Mouse (Mus musculus) forebrain, embryonic 16.5 days (tissue): Measurements from ENCODE around the gene Pttg1ip. TPM values are rescaled to one million over a fixed set of nuclear protein-coding genes. Genes with fewer than 3 reads are reported as not detected.
A peak's percentile ranks its signal among the peaks of the same experiment; 100 is the strongest.

ENCODE experiments used
- ATAC-seq: fragments of 200-750 bp; cut with Nextera tagmentation; 2 replicates; pipeline ENCODE4 v1.8.0; 2017; ENCODE audit warnings: mild to moderate bottlenecking, moderate library complexity
- H3K27ac ChIP-seq: fragments of 300-500 bp; sonication (generic); 2 replicates; pipeline ENCODE4 v1.5.1; 2014; ENCODE audit warnings: low read length, control low read depth
- H3K27me3 ChIP-seq: fragments of 300-500 bp; sonication (generic); replicated peaks from 2 replicates; pipeline ENCODE4 v1.6.1; 2014; ENCODE audit warnings: low read length; ENCODE audit not compliant: control insufficient read depth, insufficient read depth
- H3K36me3 ChIP-seq: fragments of 300-500 bp; sonication (generic); 2 replicates; pipeline ENCODE4 v1.6.1; 2014; ENCODE audit not compliant: control insufficient read depth, insufficient read depth
- H3K4me1 ChIP-seq: fragments of 300-500 bp; sonication (generic); replicated peaks from 2 replicates; pipeline ENCODE4 v1.6.1; 2014; ENCODE audit warnings: low read length; ENCODE audit not compliant: control insufficient read depth, insufficient read depth
- H3K4me2 ChIP-seq: fragments of 300-500 bp; sonication (generic); 2 replicates; pipeline ENCODE4 v1.6.1; 2014; ENCODE audit warnings: mild to moderate bottlenecking, low read length, control low read depth
- H3K4me3 ChIP-seq: fragments of 300-500 bp; sonication (generic); replicated peaks from 2 replicates; pipeline ENCODE4 v1.5.1; 2014; ENCODE audit warnings: mild to moderate bottlenecking, low read length, control low read depth
- H3K9ac ChIP-seq: fragments of 300-500 bp; sonication (generic); replicated peaks from 2 replicates; pipeline ENCODE4 v1.6.1; 2014; ENCODE audit warnings: low read depth, low read length, control low read depth
- H3K9me3 ChIP-seq: fragments of 300-500 bp; sonication (generic); 2 replicates; pipeline ENCODE4 v1.6.1; 2016; ENCODE audit warnings: low read length; ENCODE audit not compliant: control insufficient read depth
- WGBS: fragments of 180-500 bp; shearing (Covaris S2); extraction: QIAGEN DNeasy Blood & Tissue Kit; methylation state at CpG from one replicate; pipeline ENCODE4 v1.1.7; 2014; 5-methylcytosine and 5-hydroxymethylcytosine counted together
- polyA plus RNA-seq: library from polyadenylated mRNA; unstranded; fragments of >200 nt; fragmentation: Nextera tagmentation; extraction: Ambion mirVana; gene quantifications from 2 replicates; pipeline ENCODE4 v1.2.1, GENCODE M21; 2015

Gene Pttg1ip
- polyA plus RNA-seq = 73.3 and 80.5 TPM in 2 replicates

DNA sequence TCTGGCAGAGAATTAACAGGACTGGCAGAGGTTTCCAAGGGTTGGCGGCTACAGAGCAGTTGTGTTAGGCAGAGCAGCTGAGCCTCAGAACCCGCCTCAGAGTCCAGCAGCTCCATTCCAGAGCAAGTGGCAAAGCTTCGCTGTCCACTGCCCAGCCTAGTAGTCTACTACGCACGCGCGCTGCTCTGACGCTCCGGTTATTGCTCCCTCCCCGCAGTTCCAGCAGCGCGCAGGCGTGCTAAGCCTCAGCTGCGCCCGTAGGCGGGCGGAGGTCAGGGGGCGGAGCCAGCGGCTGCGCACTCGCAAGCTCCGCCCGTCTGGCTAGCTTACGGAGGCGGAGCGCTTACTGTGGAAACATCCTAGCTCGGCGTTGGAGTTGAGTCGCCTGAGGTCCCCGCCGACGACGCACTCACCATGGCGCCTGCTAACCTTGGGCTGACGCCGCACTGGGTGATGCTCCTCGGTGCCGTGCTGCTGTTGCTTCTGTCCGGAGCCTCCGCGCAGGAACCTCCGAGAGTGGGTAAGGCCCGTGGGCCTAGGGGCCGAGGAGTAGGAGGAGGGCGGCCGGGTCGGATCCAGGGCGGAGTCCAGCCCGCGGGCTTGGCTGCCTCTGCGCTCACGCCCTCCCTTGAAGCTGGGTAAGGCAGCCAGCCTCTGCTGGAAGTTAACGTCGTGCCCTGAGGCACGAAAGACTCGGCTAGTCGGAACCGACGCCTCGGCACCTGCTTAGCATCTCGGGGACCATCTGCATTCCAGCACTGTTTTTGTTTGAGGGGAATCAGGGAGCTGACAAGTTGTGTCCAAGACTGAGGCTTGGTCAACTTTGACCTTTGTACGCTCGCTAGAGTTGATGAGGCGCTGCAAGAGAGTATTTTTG is at the start of gene Pttg1ip:
TSS of gene Pttg1ip (plus strand) at position 313 of the 877 bp plus-strand sequence.
- H3K4me2 ChIP-seq = peak within 1 kb of the TSS; percentile 92
- WGBS = under 1% methylated on average over 64 of the region's 64 CpGs
- peak within 1 kb of the TSS; percentile 80 for H3K9ac ChIP-seq
- peaks cover 11% of the 10 kb centered on the region for H3K4me1 ChIP-seq
- H3K27me3 ChIP-seq = no peaks in the 10 kb centered on the region
- no peaks in the 10 kb centered on the region for H3K9me3 ChIP-seq
- H3K4me3 ChIP-seq = peak within 1 kb of the TSS; percentile 74
- ATAC-seq = peak; percentile 98
- peak within 1 kb of the TSS; percentile 85 for H3K27ac ChIP-seq
- no peaks in the 10 kb centered on the region for H3K36me3 ChIP-seq

DNA sequence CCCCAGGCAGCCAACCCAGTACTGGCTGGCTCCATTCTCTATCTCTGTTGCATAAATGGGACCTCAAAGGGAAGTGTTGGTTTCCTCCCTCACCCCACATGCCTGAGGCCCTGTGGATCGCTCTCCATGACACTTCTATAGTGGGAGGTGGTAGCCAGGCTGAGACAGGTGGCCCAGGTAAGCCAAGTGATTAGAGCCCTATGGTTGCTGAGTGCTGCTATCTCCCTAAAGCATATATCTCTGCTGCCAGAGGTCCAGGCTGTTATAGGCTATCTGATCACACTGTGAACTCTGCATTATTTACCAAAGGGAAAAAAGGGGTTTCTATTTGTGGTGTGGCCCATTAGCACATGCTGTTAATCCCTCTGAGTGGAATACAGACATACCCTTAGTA is 49.5 kb upstream of the Pttg1ip start:
- ATAC-seq = no peak
- Histone ChIP-seq H3K9me3 (no peaks in the 10 kb centered on the region), H3K4me2 (no peak overlapping the region), H3K27me3 (no peaks in the 10 kb centered on the region), H3K9ac (no peak overlapping the region), H3K4me3 (no peak overlapping the region), H3K36me3 (no peaks in the 10 kb centered on the region), H3K27ac (no peak overlapping the region), H3K4me1 (no peaks in the 10 kb centered on the region)
- WGBS = 80% methylated on average over 1 of the region's 1 CpGs

DNA sequence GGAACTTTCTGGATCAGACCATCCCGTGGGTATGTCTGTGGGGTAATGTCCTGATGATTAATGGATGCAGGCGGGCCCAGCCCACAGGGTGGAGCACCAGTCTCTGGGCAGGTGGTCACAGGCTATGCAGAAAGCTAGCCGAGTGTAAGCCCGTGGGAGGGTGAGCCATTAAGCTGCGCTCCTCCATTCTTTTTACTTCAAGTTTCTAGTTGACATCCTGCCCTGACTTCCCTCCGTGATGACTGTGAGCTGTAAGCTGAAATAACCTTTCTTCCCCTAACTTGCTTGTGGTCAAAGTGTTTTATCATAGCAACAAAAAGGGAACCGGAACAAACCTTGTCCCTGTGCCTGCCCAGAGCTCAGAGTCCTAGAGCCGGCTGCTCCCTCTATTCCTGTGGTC is 44.8 kb upstream of the Pttg1ip start:
- WGBS = 76% methylated on average over 8 of the region's 8 CpGs
- Histone ChIP-seq H3K27me3 (no peaks in the 10 kb centered on the region), H3K9me3 (no peaks in the 10 kb centered on the region), H3K4me3 (no peak overlapping the region), H3K4me1 (no peaks in the 10 kb centered on the region), H3K9ac (no peak overlapping the region), H3K4me2 (no peak overlapping the region), H3K36me3 (no peaks in the 10 kb centered on the region), H3K27ac (no peak overlapping the region)
- no peak for ATAC-seq

DNA sequence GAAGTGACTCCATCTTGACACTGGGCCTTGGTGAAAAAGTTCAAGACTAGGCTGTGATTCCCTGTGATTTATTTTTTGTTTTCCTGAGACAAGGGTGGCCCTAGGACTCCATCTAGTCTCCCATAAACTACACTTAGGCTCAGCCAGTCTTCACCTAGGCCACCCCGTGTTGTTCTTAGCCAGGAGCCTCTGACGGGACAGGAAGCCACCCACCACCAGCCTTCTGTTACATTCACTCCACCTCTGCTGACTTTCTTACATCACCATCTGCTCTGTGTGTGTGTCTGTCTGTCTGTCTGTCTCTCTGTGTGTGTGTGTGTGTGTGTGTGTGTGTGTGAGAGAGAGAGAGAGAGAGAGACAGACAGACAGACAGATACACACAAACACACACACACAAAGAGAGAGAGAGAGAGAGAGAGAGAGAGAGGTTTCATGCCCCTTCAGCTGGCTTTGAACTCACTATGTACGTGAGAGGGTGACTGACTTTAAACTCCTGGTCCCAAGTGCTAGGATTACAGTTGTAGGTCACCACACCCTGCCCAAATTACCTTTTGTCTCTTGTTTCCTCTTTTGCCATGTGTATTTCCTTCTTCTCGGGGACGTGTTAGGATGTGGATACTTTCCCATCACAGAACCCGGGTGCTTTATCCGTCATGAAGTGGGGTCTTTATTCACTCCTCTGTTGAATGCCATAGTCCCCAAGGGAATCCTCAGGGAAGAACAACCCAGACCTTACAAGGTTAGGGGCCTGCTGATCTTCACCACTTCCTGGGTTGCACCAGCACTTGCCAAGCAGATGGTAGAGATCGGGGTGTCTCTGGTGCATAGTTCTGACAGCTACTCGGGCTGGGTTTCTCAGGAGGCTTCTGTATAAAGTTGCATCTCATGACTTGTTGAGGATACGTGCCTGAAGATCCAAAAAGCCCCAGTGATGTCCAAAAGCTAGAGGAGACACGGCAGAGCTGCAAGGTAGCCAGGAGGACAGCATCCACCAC is 44.0 kb upstream of the Pttg1ip start:
- Histone ChIP-seq H3K4me2 (no peak overlapping the region), H3K4me1 (no peaks in the 10 kb centered on the region), H3K4me3 (no peak overlapping the region), H3K9ac (no peak overlapping the region), H3K27me3 (no peaks in the 10 kb centered on the region), H3K27ac (no peak overlapping the region), H3K9me3 (no peaks in the 10 kb centered on the region), H3K36me3 (no peaks in the 10 kb centered on the region)
- WGBS = 90% methylated on average over 11 of the region's 11 CpGs
- ATAC-seq = no peak

DNA sequence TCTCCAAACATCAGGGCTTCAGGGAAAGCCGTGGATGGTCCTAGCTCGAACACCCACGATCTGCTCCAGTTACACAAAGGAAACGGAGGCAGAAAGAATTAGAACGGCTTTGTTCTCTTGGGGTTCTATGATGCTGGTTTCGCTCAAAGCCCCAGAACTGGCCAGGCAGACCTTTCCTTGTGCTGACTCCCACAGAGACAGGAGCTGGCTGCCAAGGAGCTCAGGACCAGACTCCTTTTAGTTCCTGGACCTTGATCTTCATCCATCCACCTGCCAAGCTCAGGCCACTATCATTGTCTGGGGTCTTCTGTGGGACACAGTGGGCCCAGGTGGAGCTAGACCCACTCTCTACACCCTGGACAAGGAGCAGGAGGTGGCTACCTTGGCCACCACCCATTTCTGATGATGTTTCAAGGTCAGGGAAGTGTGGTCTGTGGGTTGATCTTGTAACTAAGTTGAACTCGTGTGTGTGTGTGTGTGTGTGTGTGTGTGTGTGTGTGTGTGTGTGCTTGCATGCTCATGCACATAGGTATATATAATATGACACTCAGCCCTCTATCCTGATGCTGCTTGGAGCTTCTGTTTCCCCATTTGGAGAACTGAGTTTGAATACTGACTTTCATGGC is 42.1 kb upstream of the Pttg1ip start:
- no peak overlapping the region for H3K9ac ChIP-seq
- no peak overlapping the region for H3K27ac ChIP-seq
- WGBS = 81% methylated on average over 7 of the region's 7 CpGs
- no peaks in the 10 kb centered on the region for H3K27me3 ChIP-seq
- ATAC-seq = no peak
- H3K4me2 ChIP-seq = no peak overlapping the region
- H3K36me3 ChIP-seq = no peaks in the 10 kb centered on the region
- no peaks in the 10 kb centered on the region for H3K4me1 ChIP-seq
- H3K9me3 ChIP-seq = no peaks in the 10 kb centered on the region
- H3K4me3 ChIP-seq = no peak overlapping the region

GRCm38 (mm10) chr10:77540576-77541102 is 40.9 kb upstream of the Pttg1ip start:
- Histone ChIP-seq H3K4me1 (no peaks in the 10 kb centered on the region), H3K4me2 (no peak overlapping the region), H3K27ac (no peak overlapping the region), H3K27me3 (no peaks in the 10 kb centered on the region), H3K9ac (no peak overlapping the region), H3K9me3 (no peaks in the 10 kb centered on the region), H3K4me3 (no peak overlapping the region), H3K36me3 (no peaks in the 10 kb centered on the region)
- no peak for ATAC-seq
- 89% methylated on average over 4 of the region's 4 CpGs for WGBS

DNA sequence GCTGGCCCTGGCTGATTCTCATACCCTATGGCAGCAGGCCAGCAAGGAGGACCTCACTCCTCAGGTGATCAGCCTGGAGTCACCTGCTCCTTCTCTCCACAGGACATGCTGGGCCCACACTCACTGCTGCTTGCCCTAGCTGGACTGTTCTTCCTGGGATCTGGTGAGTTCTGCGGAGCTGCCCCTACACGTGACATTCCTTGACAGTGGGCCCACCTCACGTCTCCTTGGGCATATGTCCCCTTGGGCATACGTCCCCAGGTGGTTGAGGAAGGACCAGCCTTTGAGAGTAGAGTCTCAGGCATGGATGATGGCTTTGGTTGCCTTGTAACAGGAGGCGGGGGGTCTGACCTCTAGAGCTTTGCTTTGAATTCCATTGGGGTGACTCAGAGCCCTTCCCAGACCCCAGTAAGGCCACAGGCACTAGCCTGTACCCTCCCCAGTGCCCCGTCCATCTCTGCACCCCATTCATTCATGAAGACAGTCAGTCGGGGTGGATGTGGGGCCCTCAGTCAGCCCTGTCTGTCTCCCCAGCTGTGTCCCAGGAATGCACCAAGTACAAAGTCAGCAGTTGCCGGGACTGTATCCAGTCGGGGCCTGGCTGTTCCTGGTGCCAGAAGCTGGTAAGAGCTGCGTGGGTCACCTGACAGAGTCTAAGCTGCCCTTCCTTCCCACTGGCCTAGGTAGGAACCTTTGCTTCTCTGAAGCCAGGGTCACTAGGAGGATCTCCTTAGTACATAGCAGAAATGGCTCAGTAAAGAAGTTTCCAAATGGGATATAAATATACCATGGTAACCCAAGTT is 39.5 kb upstream of the Pttg1ip start:
- no peaks in the 10 kb centered on the region for H3K9me3 ChIP-seq
- no peak for ATAC-seq
- H3K27me3 ChIP-seq = no peaks in the 10 kb centered on the region
- no peak overlapping the region for H3K4me3 ChIP-seq
- no peak overlapping the region for H3K9ac ChIP-seq
- no peak overlapping the region for H3K4me2 ChIP-seq
- no peak overlapping the region for H3K27ac ChIP-seq
- WGBS = 79% methylated on average over 10 of the region's 10 CpGs
- H3K36me3 ChIP-seq = no peaks in the 10 kb centered on the region
- H3K4me1 ChIP-seq = no peaks in the 10 kb centered on the region

- no peak overlapping the region for H3K4me3 ChIP-seq
- H3K4me2 ChIP-seq = no peak overlapping the region
- no peak overlapping the region for H3K27ac ChIP-seq
- H3K9me3 ChIP-seq = no peaks in the 10 kb centered on the region
- H3K9ac ChIP-seq = no peak overlapping the region
- H3K27me3 ChIP-seq = no peaks in the 10 kb centered on the region
- 43% methylated on average over 7 of the region's 7 CpGs for WGBS
- no peak for ATAC-seq
- no peaks in the 10 kb centered on the region for H3K4me1 ChIP-seq
- H3K36me3 ChIP-seq = no peaks in the 10 kb centered on the region
Measured at GRCm38 (mm10) chr10:77543226-77543625, 38.3 kb upstream of the Pttg1ip start.
